Mouse (Mus musculus) forebrain, postnatal 0 days (tissue): Measurements from ENCODE around the gene Herpud2. TPM values are rescaled to one million over a fixed set of nuclear protein-coding genes. Genes with fewer than 3 reads are reported as not detected.

ENCODE experiments used
- ATAC-seq: fragments of 200-750 bp; cut with Nextera tagmentation; 2 replicates; pipeline ENCODE4 v1.8.0; 2017; ENCODE audit warnings: mild to moderate bottlenecking, moderate library complexity
- DNase-seq: peaks from one replicate; pipeline ENCODE4 v3.0.0-alpha.2; 2015
- H3K27ac ChIP-seq: fragments of 300-500 bp; sonication (generic); 2 replicates; pipeline ENCODE4 v1.5.1; 2014; ENCODE audit warnings: low read depth, mild to moderate bottlenecking, antibody characterized with exemption, low read length, moderate library complexity, mixed read lengths
- H3K27me3 ChIP-seq: fragments of 300-500 bp; sonication (generic); 2 replicates; pipeline ENCODE4 v1.6.1; 2014; ENCODE audit warnings: mild to moderate bottlenecking, low read length, mixed read lengths; ENCODE audit not compliant: insufficient read depth
- H3K36me3 ChIP-seq: fragments of 300-500 bp; sonication (generic); 2 replicates; pipeline ENCODE4 v1.6.1; 2014; ENCODE audit warnings: mild to moderate bottlenecking, moderate library complexity; ENCODE audit not compliant: insufficient read depth
- H3K4me1 ChIP-seq: fragments of 300-500 bp; sonication (generic); 2 replicates; pipeline ENCODE4 v1.6.1; 2014; ENCODE audit warnings: antibody characterized with exemption; ENCODE audit not compliant: insufficient read depth
- H3K4me2 ChIP-seq: fragments of 300-500 bp; sonication (generic); 2 replicates; pipeline ENCODE4 v1.6.1; 2014; ENCODE audit warnings: low read depth, mild to moderate bottlenecking, moderate library complexity
- H3K4me3 ChIP-seq: fragments of 300-500 bp; sonication (generic); 2 replicates; pipeline ENCODE4 v1.5.1; 2014; ENCODE audit warnings: low read depth, low read length, mixed read lengths
- H3K9ac ChIP-seq: fragments of 300-500 bp; sonication (generic); 2 replicates; pipeline ENCODE4 v1.6.1; 2014; ENCODE audit warnings: mild to moderate bottlenecking
- H3K9me3 ChIP-seq: fragments of 300-500 bp; sonication (generic); 2 replicates; pipeline ENCODE4 v1.6.1; 2016; ENCODE audit warnings: low read length
- CTCF ChIP-seq: sonication (generic); IDR thresholded peaks from 2 replicates; pipeline ENCODE4 v1.5.1; 2016; ENCODE audit warnings: antibody characterized with exemption, control low read depth, low read depth
- WGBS: fragments of 180-500 bp; shearing (Covaris S2); extraction: QIAGEN DNeasy Blood & Tissue Kit; methylation state at CpG from one replicate; pipeline ENCODE4 v1.1.7; 2014; 5-methylcytosine and 5-hydroxymethylcytosine counted together
- polyA plus RNA-seq: library from polyadenylated mRNA; unstranded; fragments of >200 nt; fragmentation: Nextera tagmentation; extraction: Ambion mirVana; gene quantifications from 2 replicates; pipeline ENCODE4 v1.2.1, GENCODE M21; 2015
- total RNA-seq: library from RNA; depleted of rRNA; stranded (reverse); fragments of >200 nt; gene quantifications from 2 replicates; pipeline ENCODE4 v1.2.3, GENCODE M21; 2014

The Herpud2 gene
- total and polyA plus RNA-seq, 2 experiments from 2014 or later = 20.1 to 30.4 TPM

- WGBS = 98% methylated on average over 2 of the region's 2 CpGs
- Histone ChIP-seq H3K27ac (no peak overlapping the region), H3K27me3 (no peaks in the 10 kb centered on the region), H3K36me3 (no peaks in the 10 kb centered on the region), H3K4me2 (no peak overlapping the region), H3K9me3 (no peaks in the 10 kb centered on the region), H3K9ac (no peak overlapping the region), H3K4me3 (no peak overlapping the region), H3K4me1 (no peaks in the 10 kb centered on the region)
- DNase-seq = no peak
- no peak for TF ChIP-seq CTCF
- ATAC-seq = no peak
Measured at GRCm38 (mm10) chr9:25184606-25185005, 33.0 kb upstream of the Herpud2 start.

GRCm38 (mm10) chr9:25178066-25178465, 26.4 kb upstream of the Herpud2 start:
- no peak for TF ChIP-seq CTCF
- 89% methylated on average over 3 of the region's 3 CpGs for WGBS
- Histone ChIP-seq H3K36me3 (no peaks in the 10 kb centered on the region), H3K9me3 (no peaks in the 10 kb centered on the region), H3K27me3 (no peaks in the 10 kb centered on the region), H3K4me2 (no peak overlapping the region), H3K4me3 (no peak overlapping the region), H3K4me1 (no peaks in the 10 kb centered on the region), H3K9ac (no peak overlapping the region), H3K27ac (no peak overlapping the region)
- no peak for ATAC-seq
- DNase-seq = no peak

- Histone ChIP-seq H3K36me3 (no peaks in the 10 kb centered on the region), H3K4me3 (no peak overlapping the region), H3K9ac (no peak overlapping the region), H3K27me3 (no peaks in the 10 kb centered on the region), H3K4me1 (no peaks in the 10 kb centered on the region), H3K9me3 (no peaks in the 10 kb centered on the region), H3K27ac (no peak overlapping the region), H3K4me2 (no peak overlapping the region)
- ATAC-seq (no peak), DNase-seq (no peak)
- no peak for TF ChIP-seq CTCF
- WGBS = 83% methylated on average over 5 of the region's 5 CpGs
Measured at GRCm38 (mm10) chr9:25177201-25177600, 25.6 kb upstream of the Herpud2 start.

- 77% methylated on average over 1 of the region's 1 CpGs for WGBS
- Histone ChIP-seq H3K4me2 (no peak overlapping the region), H3K27me3 (no peaks in the 10 kb centered on the region), H3K9me3 (no peaks in the 10 kb centered on the region), H3K27ac (no peak overlapping the region), H3K4me1 (no peaks in the 10 kb centered on the region), H3K4me3 (no peak overlapping the region), H3K36me3 (no peaks in the 10 kb centered on the region), H3K9ac (no peak overlapping the region)
- TF ChIP-seq CTCF = no peak
- no peak for ATAC-seq
- no peak for DNase-seq
Measured at GRCm38 (mm10) chr9:25176562-25176961, 24.9 kb upstream of the Herpud2 start.

GRCm38 (mm10) chr9:25175978-25176377, 24.4 kb upstream of the Herpud2 start:
- no peak overlapping the region for H3K27ac ChIP-seq
- no peaks in the 10 kb centered on the region for H3K4me1 ChIP-seq
- no peak for TF ChIP-seq CTCF
- no peaks in the 10 kb centered on the region for H3K36me3 ChIP-seq
- 82% methylated on average over 6 of the region's 6 CpGs for WGBS
- no peak overlapping the region for H3K4me2 ChIP-seq
- H3K27me3 ChIP-seq = no peaks in the 10 kb centered on the region
- ATAC-seq (no peak), DNase-seq (no peak)
- no peak overlapping the region for H3K9ac ChIP-seq
- no peak overlapping the region for H3K4me3 ChIP-seq
- H3K9me3 ChIP-seq = no peaks in the 10 kb centered on the region

GRCm38 (mm10) chr9:25175039-25175442, 23.4 kb upstream of the Herpud2 start:
- Histone ChIP-seq H3K27me3 (no peaks in the 10 kb centered on the region), H3K4me2 (peak overlapping the region; percentile 2; the same call in 1 of the 2 replicates), H3K9me3 (no peaks in the 10 kb centered on the region), H3K4me3 (no peak overlapping the region), H3K9ac (no peak overlapping the region), H3K4me1 (no peaks in the 10 kb centered on the region), H3K36me3 (no peaks in the 10 kb centered on the region), H3K27ac (peak overlapping the region; percentile 9; the same call in 1 of the 2 replicates)
- peak; percentile 85 for DNase-seq
- peak; percentile 35 for TF ChIP-seq CTCF
- ATAC-seq = peak; percentile 92
- WGBS = 18% methylated on average over 5 of the region's 5 CpGs

GRCm38 (mm10) chr9:25174614-25175013, 23.0 kb upstream of the Herpud2 start:
- no peak for ATAC-seq
- no peaks in the 10 kb centered on the region for H3K4me1 ChIP-seq
- TF ChIP-seq CTCF = no peak
- H3K4me2 ChIP-seq = no peak overlapping the region
- no peak overlapping the region for H3K4me3 ChIP-seq
- H3K27me3 ChIP-seq = no peaks in the 10 kb centered on the region
- H3K9ac ChIP-seq = no peak overlapping the region
- H3K9me3 ChIP-seq = no peaks in the 10 kb centered on the region
- no peak for DNase-seq
- 54% methylated on average over 5 of the region's 5 CpGs for WGBS
- H3K27ac ChIP-seq = 0 out of 2 replicates have a peak overlapping the region, but pooled peaks have one; percentile 9
- no peaks in the 10 kb centered on the region for H3K36me3 ChIP-seq
